Comparison of ENCODE assay signal across 11 mouse cellular contexts in the genomic region with DNA sequence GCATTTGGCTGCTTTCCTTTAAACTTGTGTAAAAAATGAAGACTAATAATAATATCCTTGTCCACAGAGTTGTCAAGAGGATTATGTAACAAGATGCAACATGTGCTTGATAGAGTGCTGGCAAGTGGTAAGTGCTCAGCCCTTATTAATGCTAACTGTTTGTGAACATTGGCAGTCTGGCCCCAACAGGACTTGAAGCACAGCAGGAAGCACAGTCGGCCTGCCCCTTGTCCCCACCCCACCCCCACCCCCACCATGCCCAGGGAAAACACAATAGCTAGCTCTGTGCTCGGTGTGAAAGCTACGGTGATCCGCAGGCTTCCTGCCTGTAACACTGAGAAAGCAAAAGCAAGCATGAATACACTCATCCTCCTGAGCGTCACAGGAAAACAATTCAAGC. TPM values are rescaled to one million over a fixed set of nuclear protein-coding genes. Genes with fewer than 3 reads are reported as not detected.
A peak's percentile ranks its signal among the peaks of the same experiment; 100 is the strongest.
DNase-seq lines count a peak whose midpoint lies in the region; ATAC-seq and TF ChIP-seq lines count a peak whose summit lies in the region.
"Had no signal": no experiment of that assay in that cellular context is flagged by ENCODE, and none has a peak within 500 bp of the region (broad histone marks: within the 10 kb centered on the region; RNA-seq: fewer than 3 reads in every experiment).

No protein-coding gene starts in this region.

- no peaks in the 10 kb centered on the region for H3K27me3 ChIP-seq in heart, embryonic 13.5 days (replicated peaks)

- TF ChIP-seq POLR2A in brain, embryonic 14.5 days (IDR thresholded peaks at IDR 0.05; ENCODE audit: borderline replicate concordance, extremely low read depth, insufficient read depth, insufficient read length, poor library complexity, severe bottlenecking), result no peak

- H3K4me2 ChIP-seq in heart, embryonic 13.5 days, result peak overlapping the region; percentile 41

- H3K4me1 ChIP-seq in heart, embryonic 13.5 days, result no peaks in the 10 kb centered on the region

- intact Hi-C loops in heart, postnatal 25 days (cut with DNase I), result no loop called here

- WGBS in heart, embryonic 13.5 days, result 5% methylated on average over 5 of the region's 5 CpGs

- ATAC-seq in heart, embryonic 13.5 days (ENCODE audit: extremely low read depth, insufficient number of reproducible peaks, low FRiP score, low TSS enrichment), result no peak
- peak; percentile 34; the same call in 1 of the 2 replicates for ATAC-seq in megakaryocyte progenitor cell, adult 5-6 weeks (replicated peaks; ENCODE audit: poor library complexity)

- no peak overlapping the region for H3K4me3 ChIP-seq in heart, embryonic 13.5 days

- no peak for TF ChIP-seq CTCF in brain, embryonic 14.5 days (IDR thresholded peaks at IDR 0.05; ENCODE audit: borderline replicate concordance, extremely low read depth, insufficient read depth, insufficient read length)

- H3K36me3 ChIP-seq in heart, embryonic 13.5 days, result no peaks in the 10 kb centered on the region

- H3K27ac ChIP-seq in heart, embryonic 13.5 days (replicated peaks), result no peak overlapping the region
- H3K27ac ChIP-seq: macrophage had no signal

- H3K9ac ChIP-seq in heart, embryonic 13.5 days, result no peak overlapping the region

- DNase-seq in heart, postnatal 25 days (ENCODE audit: low spot score), result no peak
- peak; percentile 47 for DNase-seq in brain, embryonic 14.5 days (ENCODE audit: low read depth)
- DNase-seq in heart, postnatal 4 days, result peak; percentile 7
- DNase-seq in frontal cortex, postnatal 36 days (ENCODE audit: low spot score in 2 of 2), result no peak
- no peak for DNase-seq in right cerebral cortex, postnatal 4 days
- DNase-seq in adrenal gland, postnatal 14 days, result no peak
- DNase-seq: gastrocnemius, postnatal 14 days had no signal

- no peaks in the 10 kb centered on the region for H3K9me3 ChIP-seq in heart, embryonic 13.5 days

RNA-seq across cellular contexts. Expression of gene Bmx, which starts 12.3 kb away (rescaled TPM):
- polyA plus RNA-seq in heart, embryonic 13.5 days (2015; fragmentation: Nextera tagmentation; extraction: Ambion mirVana), result 5.8 and 5.9 TPM in 2 replicates
- total RNA-seq in heart, postnatal 25 days (2021), result 1 to 10 TPM; 2.4 to 3.2 TPM
- polyA plus RNA-seq in brain, embryonic 14.5 days (2012; rRNA removed), result 0.19 and 0.45 TPM in 2 replicates
- total RNA-seq in heart, postnatal 4 days (2021), result 1 to 10 TPM; 4.3 to 4.6 TPM
- 4.1 and 5.0 TPM in 2 replicates for total RNA-seq in megakaryocyte progenitor cell, adult 5-6 weeks (2015)
- 4.4 and 9.0 TPM in 2 replicates for total RNA-seq in megakaryocyte progenitor cell, adult 5-6 weeks (2017)
- total RNA-seq in adrenal gland, postnatal 14 days (2021), result 0.56 and 1.0 TPM in 2 replicates
- polyA plus RNA-seq: C2C12 had no signal

RNA-seq across cellular contexts. Expression of gene Pir, which starts 23.5 kb away (rescaled TPM):
- polyA plus RNA-seq in heart, embryonic 13.5 days (2015; fragmentation: Nextera tagmentation; extraction: Ambion mirVana), result 8.1 and 10.0 TPM in 2 replicates
- 1 to 10 TPM; 3.4 to 3.6 TPM for total RNA-seq in heart, postnatal 25 days (2021)
- polyA plus RNA-seq in brain, embryonic 14.5 days (2012; rRNA removed), result 1.0 and 1.7 TPM in 2 replicates
- 1 to 10 TPM; 2.4 to 3.6 TPM for total RNA-seq in heart, postnatal 4 days (2021)
- 0.99 and 1.1 TPM in 2 replicates for total RNA-seq in megakaryocyte progenitor cell, adult 5-6 weeks (2015)
- total RNA-seq in megakaryocyte progenitor cell, adult 5-6 weeks (2017), result 0.71 and 1.0 TPM in 2 replicates
- total RNA-seq in adrenal gland, postnatal 14 days (2021), result 4.5 and 4.9 TPM in 2 replicates

Comparison
In these comparisons a context has a peak if more than half of its experiments do, and no peak if none do; other contexts are left out.
1. DNase-seq: peak in brain, embryonic 14.5 days (single experiment) and heart, postnatal 4 days (single experiment); none in heart, postnatal 25 days (single experiment), frontal cortex, postnatal 36 days (0 of 2), right cerebral cortex, postnatal 4 days (single experiment) and adrenal gland, postnatal 14 days (single experiment).